Mouse (Mus musculus): Measurements from ENCODE around the gene H2-DMb1. TPM values are rescaled to one million over a fixed set of nuclear protein-coding genes. Genes with fewer than 3 reads are reported as not detected.
A peak's percentile ranks its signal among the peaks of the same experiment; 100 is the strongest.

H2-DMb1 gene
- polyA plus RNA-seq, 1 experiment from 2014 or later, result 1.2 TPM

DNA sequence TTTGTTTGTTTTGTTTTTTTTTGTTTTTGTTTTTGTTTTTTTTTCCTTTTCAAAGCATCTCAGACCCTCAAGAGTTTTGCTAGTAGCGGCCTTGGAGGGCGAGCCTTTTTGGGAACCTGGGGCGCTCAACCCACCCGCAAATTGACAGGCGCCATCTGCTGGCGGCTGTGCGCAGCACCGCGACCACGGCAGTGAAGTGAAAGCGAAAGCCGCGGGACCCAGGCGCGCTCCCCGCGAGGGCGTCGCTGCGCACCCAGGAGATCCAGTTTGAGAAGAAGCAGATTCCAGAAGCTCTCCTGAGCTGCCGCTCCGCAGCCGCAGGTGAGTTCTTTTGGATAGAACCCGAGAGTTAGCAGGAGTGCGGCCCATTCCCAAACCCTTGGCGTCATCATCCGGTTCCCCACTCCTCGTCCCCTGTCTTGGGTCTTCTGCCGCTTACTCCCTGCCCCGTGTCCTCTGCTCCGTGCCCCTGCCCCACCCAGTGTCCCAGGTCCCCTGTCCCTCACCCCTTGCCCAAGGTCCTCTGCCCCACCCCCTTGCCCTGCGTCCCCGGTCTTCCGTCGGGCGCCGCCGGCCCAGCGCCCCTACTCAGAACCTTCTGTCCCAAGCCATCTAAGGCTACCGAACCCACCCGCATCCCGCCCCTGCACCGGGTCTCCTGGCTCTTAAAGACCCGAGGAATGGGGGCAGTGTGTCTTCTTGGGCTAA is 51.6 kb downstream of the H2-DMb1 start:
- WGBS, result under 1% methylated on average over 44 of the region's 44 CpGs

DNA sequence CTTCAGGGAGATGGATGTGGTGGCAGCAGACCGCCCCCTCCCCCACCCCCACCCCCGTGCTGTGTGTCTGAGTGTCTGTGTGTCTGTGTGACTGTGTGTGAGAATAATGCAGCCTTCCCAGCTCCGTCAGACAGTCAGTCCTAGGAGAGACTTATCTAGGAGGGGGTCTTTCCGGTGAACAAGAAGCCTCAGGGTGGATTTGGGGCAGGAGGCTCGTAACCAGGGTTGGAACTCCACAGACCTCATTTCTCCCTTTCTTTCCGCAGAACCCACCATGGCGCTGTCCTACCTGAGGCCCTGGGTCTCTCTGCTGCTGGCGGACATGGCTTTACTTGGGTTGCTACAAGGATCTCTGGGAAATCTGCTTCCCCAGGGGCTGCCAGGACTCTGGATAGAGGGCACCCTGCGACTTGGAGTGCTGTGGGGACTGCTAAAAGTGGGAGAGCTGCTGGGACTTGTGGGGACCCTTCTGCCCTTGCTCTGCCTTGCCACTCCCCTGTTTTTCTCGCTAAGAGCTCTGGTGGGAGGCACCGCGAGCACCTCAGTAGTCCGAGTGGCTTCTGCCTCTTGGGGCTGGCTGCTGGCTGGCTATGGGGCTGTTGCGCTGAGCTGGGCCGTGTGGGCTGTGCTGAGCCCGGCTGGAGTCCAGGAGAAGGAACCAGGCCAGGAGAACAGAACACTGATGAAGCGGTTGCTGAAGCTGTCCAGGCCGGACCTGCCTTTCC is 52.3 kb downstream of the H2-DMb1 start:
- Histone ChIP-seq H3K27me3 (peaks cover 85% of the 10 kb centered on the region), H3K9ac (replicated peaks) (peak overlapping the region; percentile 64), H3K36me3 (no peaks in the 10 kb centered on the region), H3K9me3 (peaks cover 4% of the 10 kb centered on the region; the same call in 1 of the 2 replicates), H3K4me2 (peak overlapping the region; percentile 95), H3K4me1 (replicated peaks) (peaks cover 7% of the 10 kb centered on the region; the same call in 1 of the 2 replicates), H3K4me3 (replicated peaks) (peak overlapping the region; percentile 67), H3K27ac (no peak overlapping the region)
- 10% methylated on average over 18 of the region's 18 CpGs for WGBS
- no peak for ATAC-seq (ENCODE audit: insufficient number of reproducible peaks, insufficient read depth, low FRiP score, low TSS enrichment, low read depth)

More for the DNA sequence above, 51.6 kb downstream of the H2-DMb1 start:
- Histone ChIP-seq H3K9me3 (no peaks in the 10 kb centered on the region), H3K9ac (replicated peaks) (peak overlapping the region; percentile 64), H3K4me2 (peak overlapping the region; percentile 95), H3K4me1 (replicated peaks) (peaks cover 7% of the 10 kb centered on the region; the same call in 1 of the 2 replicates), H3K36me3 (no peaks in the 10 kb centered on the region), H3K4me3 (replicated peaks) (peak overlapping the region; percentile 67), H3K27ac (no peak overlapping the region), H3K27me3 (peaks cover 84% of the 10 kb centered on the region)
- ATAC-seq (ENCODE audit: insufficient number of reproducible peaks, insufficient read depth, low FRiP score, low TSS enrichment, low read depth), result no peak; the same call in 1 of the 2 replicates

DNA sequence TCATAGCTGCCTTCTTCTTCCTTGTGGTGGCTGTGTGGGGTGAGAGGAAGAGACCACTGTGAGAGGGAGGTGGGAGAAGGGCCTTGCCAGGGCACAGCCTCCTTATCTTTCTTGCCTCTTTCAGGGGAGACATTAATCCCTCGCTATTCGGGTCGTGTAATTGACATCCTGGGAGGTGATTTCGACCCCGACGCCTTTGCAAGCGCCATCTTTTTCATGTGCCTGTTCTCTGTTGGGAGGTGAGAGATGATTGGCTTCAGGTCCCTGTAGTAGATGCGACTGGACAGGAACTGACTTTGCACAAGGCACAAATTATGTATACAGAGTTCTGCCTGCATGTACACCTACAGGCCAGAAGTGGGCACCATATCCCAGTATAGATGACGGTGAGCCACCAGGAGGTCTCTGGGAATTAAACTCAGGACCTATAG is 52.9 kb downstream of the H2-DMb1 start:
- no peaks in the 10 kb centered on the region for H3K36me3 ChIP-seq
- no peak for ATAC-seq (ENCODE audit: insufficient number of reproducible peaks, insufficient read depth, low FRiP score, low TSS enrichment, low read depth)
- WGBS, result 16% methylated on average over 9 of the region's 9 CpGs
- peak overlapping the region; percentile 95; the same call in 1 of the 2 replicates for H3K4me2 ChIP-seq
- peak overlapping the region; percentile 45; the same call in 1 of the 2 replicates for H3K9ac ChIP-seq (replicated peaks)
- H3K27me3 ChIP-seq, result peaks cover 86% of the 10 kb centered on the region
- peaks cover 7% of the 10 kb centered on the region; the same call in 1 of the 2 replicates for H3K4me1 ChIP-seq (replicated peaks)
- H3K9me3 ChIP-seq, result peaks cover 4% of the 10 kb centered on the region; the same call in 1 of the 2 replicates
- H3K4me3 ChIP-seq (replicated peaks), result peak overlapping the region; percentile 67; the same call in 1 of the 2 replicates
- no peak overlapping the region for H3K27ac ChIP-seq

- no peaks in the 10 kb centered on the region for H3K36me3 ChIP-seq
- H3K27ac ChIP-seq, result no peak overlapping the region
- no peak for ATAC-seq (ENCODE audit: insufficient number of reproducible peaks, insufficient read depth, low FRiP score, low TSS enrichment, low read depth)
- peaks cover 7% of the 10 kb centered on the region; the same call in 1 of the 2 replicates for H3K4me1 ChIP-seq (replicated peaks)
- peaks cover 86% of the 10 kb centered on the region for H3K27me3 ChIP-seq
- WGBS, result 74% methylated on average over 5 of the region's 5 CpGs
- H3K9me3 ChIP-seq, result peaks cover 4% of the 10 kb centered on the region; the same call in 1 of the 2 replicates
- no peak overlapping the region for H3K9ac ChIP-seq (replicated peaks)
- H3K4me3 ChIP-seq (replicated peaks), result no peak overlapping the region
- H3K4me2 ChIP-seq, result no peak overlapping the region
These were observed 53.9 kb downstream of the H2-DMb1 start for GRCm38 (mm10) chr17:34206731-34207130.

- Histone ChIP-seq H3K27me3 (peaks cover 91% of the 10 kb centered on the region), H3K9ac (replicated peaks) (no peak overlapping the region)
These were observed 54.6 kb downstream of the H2-DMb1 start for GRCm38 (mm10) chr17:34207456-34207855.

GRCm38 (mm10) chr17:34207866-34208265 is 55.0 kb downstream of the H2-DMb1 start:
- Histone ChIP-seq H3K36me3 (no peaks in the 10 kb centered on the region), H3K9me3 (peaks cover 4% of the 10 kb centered on the region; the same call in 1 of the 2 replicates), H3K9ac (replicated peaks) (no peak overlapping the region), H3K4me2 (no peak overlapping the region), H3K4me1 (replicated peaks) (peaks cover 7% of the 10 kb centered on the region; the same call in 1 of the 2 replicates), H3K27ac (no peak overlapping the region), H3K4me3 (replicated peaks) (no peak overlapping the region), H3K27me3 (peaks cover 92% of the 10 kb centered on the region)
- no peak for ATAC-seq (ENCODE audit: insufficient number of reproducible peaks, insufficient read depth, low FRiP score, low TSS enrichment, low read depth)
- 93% methylated on average over 9 of the region's 9 CpGs for WGBS

More at GRCm38 (mm10) chr17:34207456-34207855, 54.6 kb downstream of the H2-DMb1 start:
- H3K27ac ChIP-seq, result no peak overlapping the region
- 62% methylated on average over 3 of the region's 3 CpGs for WGBS
- no peaks in the 10 kb centered on the region for H3K36me3 ChIP-seq
- no peak overlapping the region for H3K4me2 ChIP-seq
- peaks cover 7% of the 10 kb centered on the region; the same call in 1 of the 2 replicates for H3K4me1 ChIP-seq (replicated peaks)
- ATAC-seq (ENCODE audit: insufficient number of reproducible peaks, insufficient read depth, low FRiP score, low TSS enrichment, low read depth), result no peak
- H3K4me3 ChIP-seq (replicated peaks), result no peak overlapping the region
- peaks cover 4% of the 10 kb centered on the region; the same call in 1 of the 2 replicates for H3K9me3 ChIP-seq

DNA sequence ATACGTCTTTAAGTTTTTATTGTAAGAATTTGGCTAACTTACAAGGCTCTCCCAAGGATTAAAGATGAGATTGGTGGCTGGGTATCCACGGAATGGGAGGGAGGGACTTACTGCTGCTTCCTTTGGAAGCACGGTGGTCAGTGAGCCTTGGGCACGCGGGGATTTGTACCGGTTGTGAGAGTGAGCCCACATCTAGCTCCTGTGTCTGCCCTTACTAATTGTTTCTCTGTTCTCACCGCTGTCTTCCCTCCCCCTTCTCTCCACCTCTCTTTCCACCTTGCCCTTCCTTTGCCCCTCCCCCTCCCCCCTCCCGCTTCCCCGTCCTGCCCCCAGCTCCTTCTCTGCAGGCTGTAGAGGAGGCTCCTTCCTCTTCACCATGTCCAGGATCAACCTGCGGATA is 55.5 kb downstream of the H2-DMb1 start:
- no peaks in the 10 kb centered on the region for H3K36me3 ChIP-seq
- no peak overlapping the region for H3K27ac ChIP-seq
- ATAC-seq (ENCODE audit: insufficient number of reproducible peaks, insufficient read depth, low FRiP score, low TSS enrichment, low read depth), result no peak
- H3K9ac ChIP-seq (replicated peaks), result no peak overlapping the region
- H3K4me2 ChIP-seq, result no peak overlapping the region
- peaks cover 92% of the 10 kb centered on the region for H3K27me3 ChIP-seq
- WGBS, result 16% methylated on average over 10 of the region's 10 CpGs
- peaks cover 4% of the 10 kb centered on the region; the same call in 1 of the 2 replicates for H3K9me3 ChIP-seq
- H3K4me1 ChIP-seq (replicated peaks), result peaks cover 7% of the 10 kb centered on the region; the same call in 1 of the 2 replicates
- no peak overlapping the region for H3K4me3 ChIP-seq (replicated peaks)

- H3K27me3 ChIP-seq, result peaks cover 94% of the 10 kb centered on the region
- no peak overlapping the region for H3K4me3 ChIP-seq (replicated peaks)
- H3K9me3 ChIP-seq, result peaks cover 4% of the 10 kb centered on the region; the same call in 1 of the 2 replicates
- no peak overlapping the region for H3K9ac ChIP-seq (replicated peaks)
- no peak overlapping the region for H3K4me2 ChIP-seq
- WGBS, result 45% methylated on average over 3 of the region's 3 CpGs
- H3K4me1 ChIP-seq (replicated peaks), result peaks cover 6% of the 10 kb centered on the region; the same call in 1 of the 2 replicates
- no peak for ATAC-seq (ENCODE audit: insufficient number of reproducible peaks, insufficient read depth, low FRiP score, low TSS enrichment, low read depth)
- no peaks in the 10 kb centered on the region for H3K36me3 ChIP-seq
- no peak overlapping the region for H3K27ac ChIP-seq
These were observed 56.8 kb downstream of the H2-DMb1 start for GRCm38 (mm10) chr17:34209680-34210079.

Other genes starting within 250 kb of the H2-DMb1 start
- 0.46 and 1.1 TPM in 2 replicates for gene Platr17, start 247.9 kb upstream of the H2-DMb1 start, polyA plus RNA-seq (2016; fragmentation: Nextera tagmentation; extraction: Ambion mirVana)
- 66.2 and 79.3 TPM in 2 replicates for gene Daxx, start 243.7 kb upstream of the H2-DMb1 start, polyA plus RNA-seq (2016; fragmentation: Nextera tagmentation; extraction: Ambion mirVana)
- gene Tapbp, start 237.2 kb upstream of the H2-DMb1 start, polyA plus RNA-seq (2016; fragmentation: Nextera tagmentation; extraction: Ambion mirVana), result 21.5 and 23.5 TPM in 2 replicates
- 21.8 and 22.4 TPM in 2 replicates for gene Zbtb22, start 237.2 kb upstream of the H2-DMb1 start, polyA plus RNA-seq (2016; fragmentation: Nextera tagmentation; extraction: Ambion mirVana)
- gene Rgl2, start 223.5 kb upstream of the H2-DMb1 start, polyA plus RNA-seq (2016; fragmentation: Nextera tagmentation; extraction: Ambion mirVana), result 61.3 and 64.2 TPM in 2 replicates
- gene Pfdn6, start 212.7 kb upstream of the H2-DMb1 start, polyA plus RNA-seq (2016; fragmentation: Nextera tagmentation; extraction: Ambion mirVana), result 180 and 186 TPM in 2 replicates
- gene Wdr46, start 212.4 kb upstream of the H2-DMb1 start, polyA plus RNA-seq (2016; fragmentation: Nextera tagmentation; extraction: Ambion mirVana), result 45.5 and 45.8 TPM in 2 replicates
- gene B3galt4, start 201.6 kb upstream of the H2-DMb1 start, polyA plus RNA-seq (2016; fragmentation: Nextera tagmentation; extraction: Ambion mirVana), result 5.0 and 6.8 TPM in 2 replicates
- gene Vps52, start 197.3 kb upstream of the H2-DMb1 start, polyA plus RNA-seq (2016; fragmentation: Nextera tagmentation; extraction: Ambion mirVana), result 53.3 and 55.0 TPM in 2 replicates
- gene Rps18, start 197.1 kb upstream of the H2-DMb1 start, polyA plus RNA-seq (2016; fragmentation: Nextera tagmentation; extraction: Ambion mirVana), result 1,388 and 1,510 TPM in 2 replicates
- 4.5 and 5.0 TPM in 2 replicates for gene H2-K1, start 152.7 kb upstream of the H2-DMb1 start, polyA plus RNA-seq (2016; fragmentation: Nextera tagmentation; extraction: Ambion mirVana)
- 21.6 and 25.3 TPM in 2 replicates for gene Ring1, start 128.4 kb upstream of the H2-DMb1 start, polyA plus RNA-seq (2016; fragmentation: Nextera tagmentation; extraction: Ambion mirVana)
- 54.4 and 56.8 TPM in 2 replicates for gene H2-Ke6, start 125.0 kb upstream of the H2-DMb1 start, polyA plus RNA-seq (2016; fragmentation: Nextera tagmentation; extraction: Ambion mirVana)
- gene Slc39a7, start 121.4 kb upstream of the H2-DMb1 start, polyA plus RNA-seq (2016; fragmentation: Nextera tagmentation; extraction: Ambion mirVana), result 179 and 191 TPM in 2 replicates
- gene Rxrb, start 121.3 kb upstream of the H2-DMb1 start, polyA plus RNA-seq (2016; fragmentation: Nextera tagmentation; extraction: Ambion mirVana), result 64.3 and 64.4 TPM in 2 replicates
- gene Col11a2, start 113.6 kb upstream of the H2-DMb1 start, polyA plus RNA-seq (2016; fragmentation: Nextera tagmentation; extraction: Ambion mirVana), result 17.5 and 31.9 TPM in 2 replicates
- gene H2-Oa, start 60.7 kb upstream of the H2-DMb1 start, polyA plus RNA-seq (2016; fragmentation: Nextera tagmentation; extraction: Ambion mirVana), result 0.71 and 0.86 TPM in 2 replicates
- gene H2-DMa, start 33.5 kb upstream of the H2-DMb1 start, polyA plus RNA-seq (2016; fragmentation: Nextera tagmentation; extraction: Ambion mirVana), result 11.1 and 13.2 TPM in 2 replicates
- 129 and 134 TPM in 2 replicates for gene Brd2, start 30.4 kb upstream of the H2-DMb1 start, polyA plus RNA-seq (2016; fragmentation: Nextera tagmentation; extraction: Ambion mirVana)
- gene H2-DMb2, start 9.8 kb upstream of the H2-DMb1 start, polyA plus RNA-seq (2016; fragmentation: Nextera tagmentation; extraction: Ambion mirVana), result 0.30 and 0.32 TPM in 2 replicates
- 4.1 and 5.7 TPM in 2 replicates for gene Tap1, start 34.5 kb downstream of the H2-DMb1 start, polyA plus RNA-seq (2016; fragmentation: Nextera tagmentation; extraction: Ambion mirVana)
- gene Psmb9, start 34.7 kb downstream of the H2-DMb1 start, polyA plus RNA-seq (2016; fragmentation: Nextera tagmentation; extraction: Ambion mirVana), result 2.4 and 2.5 TPM in 2 replicates
- gene Psmb8, start 44.6 kb downstream of the H2-DMb1 start, polyA plus RNA-seq (2016; fragmentation: Nextera tagmentation; extraction: Ambion mirVana), result 2.1 and 3.1 TPM in 2 replicates
- 1.5 and 1.7 TPM in 2 replicates for gene Tap2, start 50.5 kb downstream of the H2-DMb1 start, polyA plus RNA-seq (2016; fragmentation: Nextera tagmentation; extraction: Ambion mirVana)
- gene H2-Ob, start 85.8 kb downstream of the H2-DMb1 start, polyA plus RNA-seq (2016; fragmentation: Nextera tagmentation; extraction: Ambion mirVana), result not detected in 2 replicates
- 2.7 and 2.8 TPM in 2 replicates for gene H2-Ab1, start 104.6 kb downstream of the H2-DMb1 start, polyA plus RNA-seq (2016; fragmentation: Nextera tagmentation; extraction: Ambion mirVana)
- 0.50 TPM in 1 of 2 replicates, not detected in the other for gene H2-Aa, start 134.8 kb downstream of the H2-DMb1 start, polyA plus RNA-seq (2016; fragmentation: Nextera tagmentation; extraction: Ambion mirVana)
- 1.0 and 2.0 TPM in 2 replicates for gene H2-Eb1, start 152.8 kb downstream of the H2-DMb1 start, polyA plus RNA-seq (2016; fragmentation: Nextera tagmentation; extraction: Ambion mirVana)
- gene H2-Eb2, start 172.6 kb downstream of the H2-DMb1 start, polyA plus RNA-seq (2016; fragmentation: Nextera tagmentation; extraction: Ambion mirVana), result 0.12 and 0.18 TPM in 2 replicates
- not detected in 2 replicates for gene Btnl2, start 201.8 kb downstream of the H2-DMb1 start, polyA plus RNA-seq (2016; fragmentation: Nextera tagmentation; extraction: Ambion mirVana)
- not detected in 2 replicates for gene Btnl1, start 224.1 kb downstream of the H2-DMb1 start, polyA plus RNA-seq (2016; fragmentation: Nextera tagmentation; extraction: Ambion mirVana)
- 0.40 and 1.3 TPM in 2 replicates for gene BC051142, start 245.7 kb downstream of the H2-DMb1 start, polyA plus RNA-seq (2016; fragmentation: Nextera tagmentation; extraction: Ambion mirVana)